Mouse (Mus musculus) heart, embryonic 16.5 days (tissue): ENCODE measurements at regions not wholly inside any gene's neighbourhood (a gene's known extent, or its start where the extent isn't known, plus 50 kb on each side); places are given as distances from the start of the nearest gene placed in this dataset.

Experiments
- ATAC-seq: fragments of 200-750 bp; cut with Nextera tagmentation; replicated peaks from 2 replicates; pipeline ENCODE4 v1.8.0; 2017; ENCODE audit warnings: moderate number of reproducible peaks; ENCODE audit not compliant: insufficient read depth, low FRiP score; ENCODE audit errors: extremely low read depth
- H3K27ac ChIP-seq: fragments of 300-500 bp; sonication (generic); 2 replicates; pipeline ENCODE4 v1.5.1; 2014; ENCODE audit warnings: mild to moderate bottlenecking, low read length, control low read depth, moderate library complexity
- H3K27me3 ChIP-seq: fragments of 300-500 bp; sonication (generic); 2 replicates; pipeline ENCODE4 v1.6.1; 2014; ENCODE audit warnings: low read length, mixed read lengths; ENCODE audit not compliant: control insufficient read depth, insufficient read depth
- H3K36me3 ChIP-seq: fragments of 300-500 bp; sonication (generic); 2 replicates; pipeline ENCODE4 v1.6.1; 2014; ENCODE audit not compliant: control insufficient read depth, insufficient read depth
- H3K4me1 ChIP-seq: fragments of 300-500 bp; sonication (generic); 2 replicates; pipeline ENCODE4 v1.6.1; 2014; ENCODE audit warnings: low read length, mixed read lengths; ENCODE audit not compliant: control insufficient read depth, insufficient read depth
- H3K4me2 ChIP-seq: fragments of 300-500 bp; sonication (generic); 2 replicates; pipeline ENCODE4 v1.6.1; 2014; ENCODE audit warnings: low read depth, mild to moderate bottlenecking, control low read depth, low read length
- H3K4me3 ChIP-seq: fragments of 300-500 bp; sonication (generic); 2 replicates; pipeline ENCODE4 v1.5.1; 2014; ENCODE audit warnings: mild to moderate bottlenecking, control low read depth, low read length
- H3K9ac ChIP-seq: fragments of 300-500 bp; sonication (generic); 2 replicates; pipeline ENCODE4 v1.6.1; 2014; ENCODE audit warnings: low read length, control low read depth
- H3K9me3 ChIP-seq: fragments of 300-500 bp; sonication (generic); replicated peaks from 2 replicates; pipeline ENCODE4 v1.6.1; 2016; ENCODE audit warnings: low read length; ENCODE audit not compliant: control insufficient read depth
- WGBS: fragments of 180-500 bp; shearing (Covaris S2); extraction: QIAGEN DNeasy Blood & Tissue Kit; methylation state at CpG from one replicate; pipeline ENCODE4 v1.1.7; 2014; 5-methylcytosine and 5-hydroxymethylcytosine counted together

DNA sequence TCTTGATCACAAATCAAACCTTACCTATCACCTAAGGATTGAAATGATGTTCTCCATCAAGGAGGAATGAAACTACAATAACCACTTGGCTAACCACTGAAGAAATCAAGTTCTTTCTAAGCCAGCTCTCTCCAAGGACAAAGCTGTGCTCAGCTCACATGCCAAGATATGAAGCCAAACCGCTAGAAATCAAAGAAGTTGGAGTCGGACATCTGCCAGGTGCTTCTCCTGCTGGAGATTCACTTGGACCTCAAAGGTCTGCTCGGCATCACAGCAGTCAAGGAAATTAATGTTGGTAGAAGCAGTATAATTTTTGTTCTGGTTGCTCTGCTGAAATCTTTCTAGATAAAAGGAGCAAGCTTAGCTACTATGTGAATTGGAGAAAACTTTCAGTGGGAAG is 850.5 kb downstream of the Diaph3 start:
- H3K4me3 ChIP-seq: no peak overlapping the region
- no peak for ATAC-seq
- 83% methylated on average over 3 of the region's 3 CpGs for WGBS

DNA sequence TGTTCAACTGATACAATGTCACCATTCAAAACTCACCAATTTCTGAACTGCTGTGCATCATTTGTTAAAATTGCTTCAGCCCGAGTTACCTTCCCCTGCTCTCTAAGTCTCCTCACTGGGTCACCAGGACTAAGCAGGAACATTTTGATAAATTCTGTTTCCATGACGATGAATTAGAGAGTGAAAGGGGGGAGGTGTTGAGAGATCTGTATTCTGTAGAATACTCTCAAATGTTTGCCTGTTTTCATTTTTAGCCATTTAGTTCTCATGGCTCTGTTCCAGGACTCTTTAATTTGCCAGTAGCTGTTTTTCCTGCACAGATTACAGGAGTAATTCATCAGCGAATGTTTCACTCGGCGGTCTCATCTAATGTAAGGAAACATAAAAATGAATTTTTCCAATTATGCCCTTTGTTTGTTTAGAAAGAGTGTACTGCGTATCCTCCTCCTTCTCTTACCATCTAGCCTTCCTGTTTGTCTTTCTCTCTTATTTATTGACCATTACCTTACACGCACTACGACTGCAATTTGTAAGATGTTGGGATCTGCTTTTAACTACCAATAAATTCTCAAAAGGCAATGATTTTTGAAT is 879.3 kb downstream of the Diaph3 start:
- Histone ChIP-seq H3K36me3 (no peaks in the 10 kb centered on the region), H3K27ac (no peak overlapping the region), H3K9me3 (no peaks in the 10 kb centered on the region), H3K4me2 (no peak overlapping the region), H3K27me3 (no peaks in the 10 kb centered on the region), H3K9ac (no peak overlapping the region), H3K4me3 (no peak overlapping the region), H3K4me1 (0 out of 2 replicates have a peak, but pooled peaks cover 2% of the 10 kb centered on the region)
- ATAC-seq: no peak
- 56% methylated on average over 8 of the region's 8 CpGs for WGBS

More for the DNA sequence above, 850.5 kb downstream of the Diaph3 start:
- H3K36me3 ChIP-seq: no peaks in the 10 kb centered on the region
- H3K4me2 ChIP-seq: no peak overlapping the region
- H3K9ac ChIP-seq: no peak overlapping the region
- H3K4me1 ChIP-seq: no peaks in the 10 kb centered on the region
- no peaks in the 10 kb centered on the region for H3K9me3 ChIP-seq
- no peaks in the 10 kb centered on the region for H3K27me3 ChIP-seq
- no peak overlapping the region for H3K27ac ChIP-seq

- no peak for ATAC-seq
- Histone ChIP-seq H3K4me2 (no peak overlapping the region), H3K4me1 (no peaks in the 10 kb centered on the region), H3K36me3 (no peaks in the 10 kb centered on the region), H3K9me3 (no peaks in the 10 kb centered on the region), H3K27me3 (no peaks in the 10 kb centered on the region), H3K9ac (no peak overlapping the region), H3K4me3 (no peak overlapping the region), H3K27ac (no peak overlapping the region)
- WGBS: 18% methylated on average over 1 of the region's 1 CpGs
Observed at GRCm38 (mm10) chr14:86254196-86254595, 886.8 kb downstream of the Diaph3 start.

GRCm38 (mm10) chr14:86251617-86252016 is 889.4 kb downstream of the Diaph3 start:
- Histone ChIP-seq H3K4me3 (no peak overlapping the region), H3K4me2 (no peak overlapping the region), H3K9ac (no peak overlapping the region), H3K4me1 (no peaks in the 10 kb centered on the region), H3K27me3 (no peaks in the 10 kb centered on the region), H3K36me3 (no peaks in the 10 kb centered on the region), H3K9me3 (no peaks in the 10 kb centered on the region), H3K27ac (no peak overlapping the region)
- ATAC-seq: no peak

DNA sequence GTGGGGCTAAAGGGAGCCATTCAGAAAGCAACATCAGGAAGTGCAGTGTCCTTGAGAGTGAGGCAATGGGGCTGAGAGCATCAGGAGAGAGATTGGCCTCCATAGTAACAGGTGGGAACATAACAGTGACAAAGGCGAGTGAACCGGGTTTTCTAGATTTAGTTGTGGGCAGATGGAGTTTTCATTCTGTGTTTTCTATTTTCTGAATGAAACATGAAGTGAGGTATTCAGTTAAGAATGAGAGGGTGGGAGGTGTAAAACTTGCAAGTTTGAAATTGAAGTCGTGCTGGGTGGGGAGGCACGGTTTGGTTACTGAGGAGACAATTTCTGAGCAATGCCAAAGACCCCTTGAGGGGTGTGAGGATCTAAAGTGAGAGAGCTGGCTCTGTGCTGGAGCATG is 893.3 kb downstream of the Diaph3 start:
- H3K4me2 ChIP-seq: no peak overlapping the region
- H3K9ac ChIP-seq: no peak overlapping the region
- 88% methylated on average over 4 of the region's 4 CpGs for WGBS
- H3K9me3 ChIP-seq: no peaks in the 10 kb centered on the region
- H3K4me3 ChIP-seq: no peak overlapping the region
- no peaks in the 10 kb centered on the region for H3K36me3 ChIP-seq
- no peak overlapping the region for H3K27ac ChIP-seq
- no peaks in the 10 kb centered on the region for H3K27me3 ChIP-seq
- H3K4me1 ChIP-seq: no peaks in the 10 kb centered on the region
- ATAC-seq: no peak

GRCm38 (mm10) chr14:86246770-86247169 is 894.3 kb downstream of the Diaph3 start:
- Histone ChIP-seq H3K27ac (no peak overlapping the region), H3K27me3 (no peaks in the 10 kb centered on the region), H3K36me3 (no peaks in the 10 kb centered on the region), H3K4me3 (no peak overlapping the region), H3K4me1 (no peaks in the 10 kb centered on the region), H3K9ac (no peak overlapping the region), H3K4me2 (no peak overlapping the region), H3K9me3 (no peaks in the 10 kb centered on the region)
- ATAC-seq: no peak
- WGBS: 93% methylated on average over 8 of the region's 8 CpGs

- 89% methylated on average over 1 of the region's 1 CpGs for WGBS
- Histone ChIP-seq H3K4me1 (no peaks in the 10 kb centered on the region), H3K27ac (no peak overlapping the region), H3K9ac (no peak overlapping the region), H3K36me3 (no peaks in the 10 kb centered on the region), H3K9me3 (no peaks in the 10 kb centered on the region), H3K4me2 (no peak overlapping the region), H3K4me3 (no peak overlapping the region), H3K27me3 (no peaks in the 10 kb centered on the region)
- no peak for ATAC-seq
Observed at GRCm38 (mm10) chr14:86243662-86244061, 897.4 kb downstream of the Diaph3 start.

DNA sequence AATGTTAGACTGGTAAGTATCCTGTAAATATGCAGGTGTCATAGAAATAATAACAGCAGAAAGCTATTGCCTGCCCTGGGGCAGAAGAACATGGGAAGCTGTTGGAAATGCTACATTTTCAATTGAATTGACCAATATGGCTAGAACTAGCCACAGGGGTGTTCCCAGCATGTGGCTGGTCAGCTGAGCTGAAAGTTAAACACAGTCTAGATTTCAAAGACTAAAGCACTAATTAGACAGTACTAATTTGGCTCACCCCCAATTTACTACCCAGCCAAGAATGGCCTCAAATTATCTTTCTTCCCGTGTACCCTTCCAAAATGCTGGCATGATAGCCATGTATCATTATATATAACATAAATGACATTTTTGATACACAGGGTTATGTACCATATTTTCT is 898.2 kb downstream of the Diaph3 start:
- no peaks in the 10 kb centered on the region for H3K4me1 ChIP-seq
- no peaks in the 10 kb centered on the region for H3K27me3 ChIP-seq
- no peaks in the 10 kb centered on the region for H3K9me3 ChIP-seq
- H3K9ac ChIP-seq: no peak overlapping the region
- no peak for ATAC-seq
- no peaks in the 10 kb centered on the region for H3K36me3 ChIP-seq
- H3K27ac ChIP-seq: no peak overlapping the region
- no peak overlapping the region for H3K4me2 ChIP-seq
- H3K4me3 ChIP-seq: no peak overlapping the region
- 74% methylated on average over 1 of the region's 1 CpGs for WGBS

DNA sequence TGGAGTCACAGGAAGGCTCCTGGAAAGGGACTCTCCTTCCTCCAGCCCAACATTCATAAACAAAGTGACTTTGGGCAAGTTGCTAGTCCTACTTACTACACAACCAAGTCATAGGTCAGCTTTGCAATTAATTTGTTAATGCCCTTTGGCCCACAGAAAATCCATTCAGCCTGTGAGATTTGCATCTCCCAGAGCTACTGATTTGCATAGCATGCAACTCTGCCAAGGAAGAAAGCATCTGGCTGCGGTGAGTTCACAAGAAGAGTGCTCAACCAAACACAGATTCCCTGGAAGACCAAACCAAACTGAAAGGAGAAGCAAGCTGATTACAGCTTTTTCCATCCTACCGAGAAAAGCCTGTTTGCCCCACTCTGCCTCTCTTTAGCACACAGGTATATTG is 901.9 kb downstream of the Diaph3 start:
- Histone ChIP-seq H3K9ac (no peak overlapping the region), H3K4me3 (no peak overlapping the region), H3K27me3 (no peaks in the 10 kb centered on the region), H3K4me2 (no peak overlapping the region), H3K36me3 (no peaks in the 10 kb centered on the region), H3K9me3 (no peaks in the 10 kb centered on the region), H3K4me1 (no peaks in the 10 kb centered on the region), H3K27ac (no peak overlapping the region)
- no peak for ATAC-seq
- WGBS: 45% methylated on average over 2 of the region's 2 CpGs
